Mouse (Mus musculus) limb, embryonic 15.5 days (tissue): Measurements from ENCODE around the gene Cpvl. TPM values are rescaled to one million over a fixed set of nuclear protein-coding genes. Genes with fewer than 3 reads are reported as not detected.

ENCODE experiments used
- polyA plus RNA-seq: library from polyadenylated mRNA; unstranded; fragments of >200 nt; fragmentation: Nextera tagmentation; extraction: Ambion mirVana; gene quantifications from 2 replicates; pipeline ENCODE4 v1.2.1, GENCODE M21; 2015

Gene Cpvl
- polyA plus RNA-seq, 1 experiment from 2014 or later = 0.41 TPM

Other genes starting within 250 kb of the Cpvl start
- 61.0 and 71.2 TPM in 2 replicates for gene Tril, start 157.8 kb downstream of the Cpvl start, polyA plus RNA-seq
- 10.9 and 11.5 TPM in 2 replicates for gene Chn2, start 60.9 kb upstream of the Cpvl start, polyA plus RNA-seq